Mouse (Mus musculus) neural tube, embryonic 14.5 days (tissue): ENCODE data around the gene H2-Q7. TPM values are rescaled to one million over a fixed set of nuclear protein-coding genes. Genes with fewer than 3 reads are reported as not detected.
A peak's percentile ranks its signal among the peaks of the same experiment; 100 is the strongest.
"Not testable (repeated sequence)": the region's sequence is repeated elsewhere in the genome, so short reads cannot be mapped to it uniquely, and the experiment has no call there.

ENCODE experiments used
- ATAC-seq: fragments of 200-750 bp; cut with Nextera tagmentation; 2 replicates; pipeline ENCODE4 v1.8.0; 2017; ENCODE audit warnings: low read depth, mild to moderate bottlenecking, moderate TSS enrichment, moderate library complexity
- H3K27ac ChIP-seq: fragments of 300-500 bp; sonication (generic); 2 replicates; pipeline ENCODE4 v1.5.1; 2014; ENCODE audit warnings: low read depth, mild to moderate bottlenecking, control low read depth, low read length, moderate library complexity, mixed read lengths
- H3K27me3 ChIP-seq: fragments of 300-500 bp; sonication (generic); 2 replicates; pipeline ENCODE4 v1.6.1; 2014; ENCODE audit warnings: low read length; ENCODE audit not compliant: control insufficient read depth, insufficient read depth
- H3K36me3 ChIP-seq: fragments of 300-500 bp; sonication (generic); 2 replicates; pipeline ENCODE4 v1.6.1; 2014; ENCODE audit warnings: low read length, mixed read lengths; ENCODE audit not compliant: control insufficient read depth, insufficient read depth
- H3K4me1 ChIP-seq: fragments of 300-500 bp; sonication (generic); 2 replicates; pipeline ENCODE4 v1.6.1; 2014; ENCODE audit warnings: low read length; ENCODE audit not compliant: control insufficient read depth, insufficient read depth
- H3K4me2 ChIP-seq: fragments of 300-500 bp; sonication (generic); 2 replicates; pipeline ENCODE4 v1.6.1; 2014; ENCODE audit warnings: mild to moderate bottlenecking, low read depth, low read length, control low read depth
- H3K4me3 ChIP-seq: fragments of 300-500 bp; sonication (generic); 2 replicates; pipeline ENCODE4 v1.5.1; 2014; ENCODE audit warnings: low read depth, low read length, control low read depth, mixed read lengths
- H3K9ac ChIP-seq: fragments of 300-500 bp; sonication (generic); replicated peaks from 2 replicates; pipeline ENCODE4 v1.6.1; 2014; ENCODE audit warnings: low read depth, mild to moderate bottlenecking, control low read depth, low read length, mixed read lengths
- H3K9me3 ChIP-seq: fragments of 300-500 bp; sonication (generic); 2 replicates; pipeline ENCODE4 v1.6.1; 2016; ENCODE audit warnings: low read length; ENCODE audit not compliant: control insufficient read depth
- WGBS: fragments of 180-500 bp; shearing (Covaris S2); extraction: QIAGEN DNeasy Blood & Tissue Kit; methylation state at CpG from one replicate; pipeline ENCODE4 v1.1.7; 2014; 5-methylcytosine and 5-hydroxymethylcytosine counted together
- polyA plus RNA-seq: library from polyadenylated mRNA; unstranded; fragments of >200 nt; fragmentation: Nextera tagmentation; extraction: Ambion mirVana; gene quantifications from 2 replicates; pipeline ENCODE4 v1.2.1, GENCODE M21; 2014

Gene H2-Q7
- polyA plus RNA-seq, result 4.3 and 5.5 TPM in 2 replicates

DNA sequence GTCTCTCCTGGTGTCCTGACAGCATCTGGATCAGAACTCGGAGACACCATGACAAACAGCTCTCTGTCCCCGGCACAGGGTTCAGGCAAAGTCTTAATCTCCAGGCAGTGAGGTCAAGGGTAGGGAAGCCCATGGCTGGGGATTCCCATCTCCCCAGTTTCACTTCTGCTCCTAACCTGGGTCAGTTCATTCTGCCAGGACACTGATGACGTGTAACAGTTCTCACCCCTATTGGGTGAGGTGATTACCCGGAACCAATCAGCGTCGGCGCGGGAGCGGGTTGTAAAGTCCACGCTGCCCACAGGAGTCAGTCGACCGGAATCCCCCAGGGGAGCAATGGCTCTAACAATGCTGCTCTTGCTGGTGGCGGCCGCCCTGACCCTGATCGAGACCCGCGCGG lies at the start of gene H2-Q7:
TSS of gene H2-Q7 (plus strand) at position 271 of the 400 bp plus-strand sequence.
- ATAC-seq, result peak; percentile 95
- Histone ChIP-seq H3K9ac (peak within 1 kb of the TSS; percentile 54), H3K4me3 (peak within 1 kb of the TSS; percentile 41), H3K4me2 (peak within 1 kb of the TSS; percentile 84)
- not testable (repeated sequence) for H3K9me3 ChIP-seq, H3K27me3 ChIP-seq, H3K4me1 ChIP-seq, H3K36me3 ChIP-seq, H3K27ac ChIP-seq
- 2% methylated on average over 18 of the region's 18 CpGs for WGBS

DNA sequence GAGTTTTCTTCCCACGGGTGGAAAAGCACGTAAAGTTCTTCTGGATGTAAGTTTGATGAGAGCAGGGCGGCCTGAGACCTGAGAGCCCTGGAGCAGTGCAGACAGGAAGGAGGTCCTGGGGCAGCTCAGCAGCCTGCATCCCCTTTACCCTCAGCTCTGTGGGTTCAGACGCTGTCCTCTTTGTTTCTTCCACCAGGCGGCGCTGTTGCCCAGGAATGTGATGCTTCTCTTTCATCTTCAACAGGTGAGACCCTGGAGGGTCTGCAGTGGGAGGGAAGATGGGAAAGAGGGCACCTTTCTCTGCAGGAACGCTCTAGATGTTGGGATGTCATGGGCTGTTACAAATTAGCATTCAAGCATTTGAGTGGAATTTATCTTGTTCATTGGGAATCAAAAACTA lies 49.2 kb upstream of the H2-Q7 start:
- ATAC-seq, H3K4me1 ChIP-seq, H3K9ac ChIP-seq, H3K9me3 ChIP-seq, H3K4me3 ChIP-seq, H3K27me3 ChIP-seq, H3K4me2 ChIP-seq, H3K27ac ChIP-seq, H3K36me3 ChIP-seq: not testable (repeated sequence)
- 5% methylated on average over 7 of the region's 7 CpGs for WGBS

DNA sequence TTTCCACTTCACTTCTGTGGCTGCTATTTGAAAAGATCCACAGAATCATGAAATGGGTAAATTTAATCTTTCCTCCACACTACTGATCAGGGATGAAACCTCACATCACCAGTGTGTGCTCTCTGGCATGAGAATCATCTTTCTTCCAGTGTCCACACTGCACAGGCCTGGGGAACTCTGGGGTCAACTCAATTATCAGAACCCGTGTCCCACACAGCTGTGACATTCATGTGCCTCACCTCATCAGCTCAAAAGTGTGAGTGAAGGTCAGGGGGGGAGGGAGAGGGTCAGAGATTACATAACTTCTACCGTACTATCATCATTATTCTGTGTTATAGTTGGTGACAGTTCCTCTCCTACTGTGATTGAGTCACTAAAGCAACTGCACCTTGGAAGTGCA lies 46.3 kb upstream of the H2-Q7 start:
- not testable (repeated sequence) for H3K27ac ChIP-seq, H3K36me3 ChIP-seq, H3K27me3 ChIP-seq, H3K9ac ChIP-seq, ATAC-seq, H3K4me1 ChIP-seq, H3K4me2 ChIP-seq, H3K9me3 ChIP-seq, H3K4me3 ChIP-seq
- 75% methylated on average over 2 of the region's 2 CpGs for WGBS

DNA sequence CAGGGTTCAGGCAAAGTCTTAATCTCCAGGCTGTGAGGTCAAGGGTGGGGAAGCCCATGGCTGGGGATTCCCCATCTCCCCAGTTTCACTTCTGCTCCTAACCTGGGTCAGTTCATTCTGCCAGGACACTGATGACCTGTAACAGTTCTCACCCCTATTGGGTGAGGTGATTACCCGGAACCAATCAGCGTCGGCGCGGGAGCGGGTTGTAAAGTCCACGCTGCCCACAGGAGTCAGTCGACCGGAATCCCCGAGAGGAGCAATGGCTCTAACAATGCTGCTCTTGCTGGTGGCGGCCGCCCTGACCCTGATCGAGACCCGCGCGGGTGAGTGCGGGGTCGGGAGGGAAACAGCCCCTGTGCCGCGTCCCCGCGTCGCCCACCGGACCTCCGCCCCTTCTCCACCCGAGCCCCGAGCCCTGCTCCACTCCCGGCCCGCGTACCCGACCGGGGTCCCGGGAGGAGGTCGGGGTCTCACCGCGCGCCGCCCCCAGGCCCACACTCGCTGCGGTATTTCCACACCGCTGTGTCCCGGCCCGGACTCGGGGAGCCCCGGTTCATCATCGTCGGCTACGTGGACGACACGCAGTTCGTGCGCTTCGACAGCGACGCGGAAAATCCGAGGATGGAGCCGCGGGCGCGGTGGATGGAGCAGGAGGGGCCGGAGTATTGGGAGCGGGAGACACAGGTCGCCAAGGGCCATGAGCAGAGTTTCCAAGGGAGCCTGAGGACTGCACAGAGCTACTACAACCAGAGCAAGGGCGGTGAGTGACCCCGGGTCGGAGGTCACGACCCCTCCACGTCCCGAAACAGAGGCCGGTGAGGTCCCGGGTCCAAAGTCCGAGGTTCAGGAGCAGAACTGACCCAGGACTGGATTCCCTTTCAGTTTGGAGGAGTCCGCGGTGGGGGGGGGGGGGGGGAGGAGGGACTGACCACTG lies 44.8 kb upstream of the H2-Q7 start:
- ATAC-seq, result peak; percentile 79
- not testable (repeated sequence) for H3K4me1 ChIP-seq, H3K9ac ChIP-seq, H3K27ac ChIP-seq, H3K27me3 ChIP-seq, H3K9me3 ChIP-seq, H3K36me3 ChIP-seq
- 2% methylated on average over 50 of the region's 75 CpGs for WGBS
- H3K4me3 ChIP-seq, result peak overlapping the region; percentile 19; the same call in 1 of the 2 replicates
- H3K4me2 ChIP-seq, result peak overlapping the region; percentile 36

DNA sequence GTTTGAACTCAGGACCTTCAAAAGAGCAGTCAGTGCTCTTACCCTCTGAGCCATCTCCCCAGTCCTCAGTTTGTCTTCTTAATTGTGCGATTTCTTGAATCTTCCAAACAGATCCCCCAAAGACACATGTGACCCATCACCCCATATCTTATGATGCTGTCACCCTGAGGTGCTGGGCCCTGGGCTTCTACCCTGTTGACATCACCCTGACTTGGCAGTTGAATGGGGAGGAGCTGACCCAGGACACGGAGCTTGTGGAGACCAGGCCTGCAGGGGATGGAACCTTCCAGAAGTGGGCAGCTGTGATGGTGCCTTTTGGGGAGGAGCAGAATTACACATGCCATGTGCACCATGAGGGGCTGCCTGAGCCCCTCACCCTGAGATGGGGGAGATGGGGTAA lies 42.0 kb upstream of the H2-Q7 start:
- not testable (repeated sequence) for H3K4me3 ChIP-seq, H3K4me1 ChIP-seq, ATAC-seq, H3K36me3 ChIP-seq, H3K9me3 ChIP-seq, H3K9ac ChIP-seq, H3K27me3 ChIP-seq, H3K4me2 ChIP-seq, H3K27ac ChIP-seq
- 94% methylated on average over 2 of the region's 2 CpGs for WGBS

DNA sequence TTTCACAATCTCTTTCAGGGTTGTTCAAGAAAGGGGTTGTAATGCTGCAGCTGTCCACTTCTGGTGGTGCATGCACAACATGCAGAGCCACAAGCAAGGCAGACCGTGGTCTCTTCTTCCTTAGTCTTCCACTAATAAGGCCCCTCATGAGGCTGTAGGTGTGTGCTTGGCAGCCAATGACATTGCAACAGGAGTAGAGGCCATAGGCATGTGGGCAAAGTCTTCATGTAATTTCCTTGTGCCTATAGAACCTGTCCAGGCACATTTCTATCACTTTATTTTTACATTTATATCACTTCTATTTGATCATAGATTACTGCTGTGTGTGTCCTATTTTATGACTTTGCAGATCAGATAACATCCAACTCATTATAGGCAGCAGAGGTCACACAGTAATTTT lies 25.9 kb upstream of the H2-Q7 start:
- not testable (repeated sequence) for H3K27ac ChIP-seq, H3K4me2 ChIP-seq, H3K27me3 ChIP-seq, H3K4me1 ChIP-seq, ATAC-seq, H3K9me3 ChIP-seq, H3K4me3 ChIP-seq, H3K9ac ChIP-seq, H3K36me3 ChIP-seq
- WGBS, result no CpG with 5 or more reads among the region's 1 CpGs

DNA sequence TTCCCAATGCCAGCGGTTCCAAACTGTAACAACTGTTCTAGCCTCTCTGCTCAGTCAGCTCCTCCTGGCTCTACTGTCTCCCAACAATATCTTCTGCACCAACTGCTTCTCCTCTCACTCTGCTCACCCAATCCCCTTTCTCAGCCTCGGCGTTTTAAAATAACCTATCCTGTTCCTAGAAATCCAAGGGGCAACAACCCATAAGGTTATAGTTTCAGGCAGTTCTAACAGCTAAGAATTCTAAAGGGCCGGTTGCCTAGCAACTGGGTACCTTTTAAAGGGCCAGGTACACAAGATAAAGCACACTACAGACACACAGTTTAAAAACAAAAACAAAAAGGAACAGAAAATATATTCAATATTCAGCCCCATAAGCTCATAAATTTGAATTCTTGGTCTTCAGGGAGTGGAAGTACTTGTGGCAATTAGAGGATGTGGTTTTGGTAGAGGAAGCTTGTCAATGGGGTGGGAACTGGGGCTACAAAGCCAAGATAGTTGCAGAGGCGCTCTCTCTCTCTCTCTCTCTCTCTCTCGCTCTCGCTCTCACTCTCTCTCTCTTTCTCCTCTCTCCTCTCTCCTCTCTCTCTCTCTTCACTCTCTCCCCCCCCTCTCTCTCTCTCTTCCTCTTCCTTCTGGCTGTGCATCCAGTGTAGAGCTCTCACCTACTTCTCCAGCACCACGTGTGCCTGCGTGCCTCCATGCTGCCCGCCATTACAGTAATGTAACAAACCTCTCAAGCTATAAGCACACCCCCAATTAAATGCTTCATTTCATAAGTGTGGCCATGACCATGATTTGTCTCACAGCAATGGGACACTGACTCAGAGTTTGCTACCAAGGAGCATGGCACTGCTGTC lies 23.5 kb upstream of the H2-Q7 start:
- peak; percentile 71; the same call in 1 of the 2 replicates for ATAC-seq
- H3K4me3 ChIP-seq, result not testable (repeated sequence)
- WGBS, result no CpG with 5 or more reads among the region's 10 CpGs

DNA sequence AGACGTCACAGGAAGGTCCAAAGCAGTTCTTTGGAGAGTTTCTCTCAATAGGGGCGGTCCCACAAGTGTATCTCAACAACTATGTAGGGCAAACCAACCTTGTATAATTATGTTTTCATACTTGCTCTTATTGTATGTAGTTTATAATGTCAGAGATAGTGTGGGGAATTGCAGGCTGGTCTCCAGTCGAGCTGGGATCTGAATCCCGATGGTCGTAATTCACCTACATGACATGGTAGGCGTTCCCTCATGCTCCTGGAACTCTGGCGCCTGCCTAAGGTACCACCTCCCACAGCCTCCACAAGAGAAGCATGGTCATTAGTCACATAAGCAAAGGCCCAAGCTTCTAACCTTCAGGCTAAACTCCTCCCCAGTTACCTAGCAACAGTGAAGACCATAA lies 20.2 kb upstream of the H2-Q7 start:
- Histone ChIP-seq H3K4me2 (no peak overlapping the region), H3K4me1 (no peaks in the 10 kb centered on the region), H3K36me3 (no peaks in the 10 kb centered on the region), H3K9me3 (no peaks in the 10 kb centered on the region), H3K27me3 (no peaks in the 10 kb centered on the region), H3K27ac (no peak overlapping the region), H3K9ac (no peak overlapping the region), H3K4me3 (no peak overlapping the region)
- 49% methylated on average over 7 of the region's 7 CpGs for WGBS
- ATAC-seq, result no peak

More for the DNA sequence above, 23.5 kb upstream of the H2-Q7 start:
- not testable (repeated sequence) for H3K4me2 ChIP-seq, H3K36me3 ChIP-seq, H3K9ac ChIP-seq, H3K27ac ChIP-seq, H3K9me3 ChIP-seq, H3K4me1 ChIP-seq, H3K27me3 ChIP-seq

DNA sequence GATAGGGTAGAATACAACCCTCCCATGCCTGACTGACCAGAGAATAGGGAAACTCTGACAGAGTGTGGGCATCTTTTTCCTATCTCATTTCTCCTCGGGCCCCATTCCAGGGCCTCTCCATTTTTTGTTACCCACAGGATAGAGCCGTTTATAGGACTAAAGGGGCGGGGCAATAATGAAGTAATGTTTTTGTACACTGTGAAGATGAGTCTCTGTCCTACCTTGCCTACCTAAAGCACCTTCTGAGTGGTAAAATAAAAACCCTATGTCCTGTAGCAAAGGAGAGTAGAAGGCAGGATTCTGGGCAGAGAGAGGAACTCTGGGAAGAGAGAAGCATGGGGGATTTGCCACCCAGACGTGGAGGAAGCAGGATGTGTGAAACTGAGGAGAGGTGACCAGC lies 19.4 kb upstream of the H2-Q7 start:
- H3K9ac ChIP-seq, H3K9me3 ChIP-seq, H3K4me1 ChIP-seq, ATAC-seq, H3K27me3 ChIP-seq, H3K4me2 ChIP-seq, H3K36me3 ChIP-seq, H3K27ac ChIP-seq, H3K4me3 ChIP-seq: not testable (repeated sequence)
- WGBS, result 76% methylated on average over 4 of the region's 4 CpGs
